Mouse (Mus musculus) liver, embryonic 11.5 days (tissue): ENCODE data around the gene Myo1a. TPM values are rescaled to one million over a fixed set of nuclear protein-coding genes. Genes with fewer than 3 reads are reported as not detected.

ENCODE experiments used
- ATAC-seq: fragments of 200-750 bp; cut with Nextera tagmentation; replicated peaks from 2 replicates; pipeline ENCODE4 v1.8.0; 2017; ENCODE audit warnings: moderate number of reproducible peaks, mild to moderate bottlenecking, moderate TSS enrichment, moderate library complexity; ENCODE audit not compliant: low FRiP score
- DNase-seq: peaks from one replicate; pipeline ENCODE4 v3.0.0-alpha.2; 2017; ENCODE audit warnings: low spot score
- H3K27ac ChIP-seq: fragments of 300-500 bp; sonication (generic); 2 replicates; pipeline ENCODE4 v1.5.1; 2014; ENCODE audit warnings: mild to moderate bottlenecking, low read depth, low read length, control low read depth
- H3K27me3 ChIP-seq: fragments of 300-500 bp; sonication (generic); replicated peaks from 2 replicates; pipeline ENCODE4 v1.6.1; 2014; ENCODE audit warnings: low read length, mixed read lengths; ENCODE audit not compliant: control insufficient read depth, insufficient read depth
- H3K36me3 ChIP-seq: fragments of 300-500 bp; sonication (generic); 2 replicates; pipeline ENCODE4 v1.6.1; 2014; ENCODE audit warnings: mild to moderate bottlenecking, low read length, moderate library complexity, mixed read lengths; ENCODE audit not compliant: control insufficient read depth, insufficient read depth
- H3K4me1 ChIP-seq: fragments of 300-500 bp; sonication (generic); replicated peaks from 2 replicates; pipeline ENCODE4 v1.6.1; 2014; ENCODE audit warnings: low read length, mixed read lengths; ENCODE audit not compliant: control insufficient read depth, insufficient read depth
- H3K4me2 ChIP-seq: fragments of 300-500 bp; sonication (generic); 2 replicates; pipeline ENCODE4 v1.6.1; 2014; ENCODE audit warnings: mild to moderate bottlenecking, control low read depth, moderate library complexity
- H3K4me3 ChIP-seq: fragments of 300-500 bp; sonication (generic); 2 replicates; pipeline ENCODE4 v1.5.1; 2014; ENCODE audit warnings: low read depth, low read length, control low read depth
- H3K9ac ChIP-seq: fragments of 300-500 bp; sonication (generic); 2 replicates; pipeline ENCODE4 v1.6.1; 2014; ENCODE audit warnings: low read depth, low read length, control low read depth
- H3K9me3 ChIP-seq: fragments of 300-500 bp; sonication (generic); 2 replicates; pipeline ENCODE4 v1.6.1; 2016; ENCODE audit warnings: low read length, inconsistent platforms, mixed read lengths; ENCODE audit not compliant: control insufficient read depth
- WGBS: fragments of 180-500 bp; shearing (Covaris S2); extraction: QIAGEN DNeasy Blood & Tissue Kit; methylation state at CpG from one replicate; pipeline ENCODE4 v1.1.7; 2014; 5-methylcytosine and 5-hydroxymethylcytosine counted together
- polyA plus RNA-seq: library from polyadenylated mRNA; unstranded; fragments of >200 nt; fragmentation: Nextera tagmentation; extraction: Ambion mirVana; gene quantifications from 2 replicates; pipeline ENCODE4 v1.2.1, GENCODE M21; 2014

The Myo1a gene
- polyA plus RNA-seq, 1 experiment from 2014 or later = not detected

- Histone ChIP-seq H3K4me1 (peaks cover 35% of the 10 kb centered on the region), H3K9me3 (no peaks in the 10 kb centered on the region), H3K4me2 (peak within 1 kb of the TSS; percentile 88), H3K4me3 (peak within 1 kb of the TSS; percentile 96), H3K9ac (peak within 1 kb of the TSS; percentile 95), H3K27me3 (no peaks in the 10 kb centered on the region), H3K36me3 (peaks cover 26% of the 10 kb centered on the region), H3K27ac (peak within 1 kb of the TSS; percentile 79)
- WGBS = under 1% methylated on average over 56 of the region's 61 CpGs
- DNase-seq (peak; percentile 82), ATAC-seq (peak; percentile 77)
These were observed 34.2 kb downstream of the Myo1a start, which contains the start of gene Zbtb39 for GRCm38 (mm10) chr10:127739083-127739660. Zbtb39 (plus strand) TSS chr10:127739538.

- H3K4me2 ChIP-seq = peak overlapping the region; percentile 88
- peaks cover 31% of the 10 kb centered on the region for H3K4me1 ChIP-seq
- H3K27ac ChIP-seq = peak overlapping the region; percentile 79
- peaks cover 30% of the 10 kb centered on the region for H3K36me3 ChIP-seq
- WGBS = under 1% methylated on average over 53 of the region's 55 CpGs
- peak overlapping the region; percentile 95 for H3K9ac ChIP-seq
- DNase-seq (peak; percentile 66), ATAC-seq (peak; percentile 47)
- peak overlapping the region; percentile 96 for H3K4me3 ChIP-seq
- no peaks in the 10 kb centered on the region for H3K9me3 ChIP-seq
- H3K27me3 ChIP-seq = no peaks in the 10 kb centered on the region
These were observed 34.7 kb downstream of the Myo1a start for GRCm38 (mm10) chr10:127739661-127740161.

- no peaks in the 10 kb centered on the region for H3K27me3 ChIP-seq
- H3K9ac ChIP-seq = no peak overlapping the region
- peaks cover 43% of the 10 kb centered on the region for H3K36me3 ChIP-seq
- no peak for DNase-seq
- no peak overlapping the region for H3K4me2 ChIP-seq
- no peak for ATAC-seq
- no peaks in the 10 kb centered on the region for H3K9me3 ChIP-seq
- H3K27ac ChIP-seq = no peak overlapping the region
- 67% methylated on average over 5 of the region's 5 CpGs for WGBS
- H3K4me3 ChIP-seq = no peak overlapping the region
- peaks cover 15% of the 10 kb centered on the region for H3K4me1 ChIP-seq
These were observed 39.7 kb downstream of the Myo1a start for GRCm38 (mm10) chr10:127744661-127745060.

- Histone ChIP-seq H3K36me3 (peaks cover 43% of the 10 kb centered on the region), H3K4me3 (no peak overlapping the region), H3K4me1 (peaks cover 14% of the 10 kb centered on the region), H3K9ac (no peak overlapping the region), H3K27me3 (no peaks in the 10 kb centered on the region), H3K9me3 (no peaks in the 10 kb centered on the region), H3K4me2 (no peak overlapping the region), H3K27ac (no peak overlapping the region)
- WGBS = 60% methylated on average over 5 of the region's 5 CpGs
- no peak for DNase-seq
- ATAC-seq = no peak
These were observed 40.9 kb downstream of the Myo1a start for GRCm38 (mm10) chr10:127745886-127746285.

- ATAC-seq = no peak
- Histone ChIP-seq H3K4me3 (no peak overlapping the region), H3K36me3 (peaks cover 36% of the 10 kb centered on the region), H3K4me1 (peaks cover 18% of the 10 kb centered on the region), H3K4me2 (no peak overlapping the region), H3K27ac (no peak overlapping the region), H3K9me3 (no peaks in the 10 kb centered on the region), H3K9ac (no peak overlapping the region), H3K27me3 (no peaks in the 10 kb centered on the region)
- no peak for DNase-seq
- WGBS = 87% methylated on average over 8 of the region's 8 CpGs
These were observed 42.3 kb downstream of the Myo1a start for GRCm38 (mm10) chr10:127747254-127747653.

GRCm38 (mm10) chr10:127748847-127749612 lies 44.1 kb downstream of the Myo1a start:
- peaks cover 19% of the 10 kb centered on the region for H3K36me3 ChIP-seq
- 15% methylated on average over 7 of the region's 8 CpGs for WGBS

GRCm38 (mm10) chr10:127750136-127750777 lies 45.3 kb downstream of the Myo1a start:
- H3K27me3 ChIP-seq = no peaks in the 10 kb centered on the region
- DNase-seq = no peak
- ATAC-seq = no peak
- no peak overlapping the region for H3K9ac ChIP-seq
- H3K4me1 ChIP-seq = peaks cover 26% of the 10 kb centered on the region
- peak overlapping the region; percentile 23 for H3K4me3 ChIP-seq
- peak overlapping the region; percentile 51; the same call in 1 of the 2 replicates for H3K27ac ChIP-seq
- 52% methylated on average over 24 of the region's 24 CpGs for WGBS
- H3K9me3 ChIP-seq = no peaks in the 10 kb centered on the region
- H3K36me3 ChIP-seq = peaks cover 12% of the 10 kb centered on the region
- peak overlapping the region; percentile 46 for H3K4me2 ChIP-seq

More at GRCm38 (mm10) chr10:127748847-127749612, 44.1 kb downstream of the Myo1a start:
- DNase-seq (no peak), ATAC-seq (peak; percentile 44)
- H3K9me3 ChIP-seq = no peaks in the 10 kb centered on the region
- peaks cover 18% of the 10 kb centered on the region for H3K4me1 ChIP-seq
- H3K4me3 ChIP-seq = peak overlapping the region; percentile 23
- peak overlapping the region; percentile 54 for H3K27ac ChIP-seq
- H3K9ac ChIP-seq = no peak overlapping the region
- no peaks in the 10 kb centered on the region for H3K27me3 ChIP-seq
- H3K4me2 ChIP-seq = peak overlapping the region; percentile 46

- DNase-seq = no peak
- H3K9ac ChIP-seq = no peak within 1 kb of the TSS
- H3K27me3 ChIP-seq = no peaks in the 10 kb centered on the region
- H3K9me3 ChIP-seq = no peaks in the 10 kb centered on the region
- H3K27ac ChIP-seq = no peak within 1 kb of the TSS
- peaks cover 6% of the 10 kb centered on the region for H3K36me3 ChIP-seq
- peaks cover 28% of the 10 kb centered on the region for H3K4me1 ChIP-seq
- H3K4me2 ChIP-seq = peak within 1 kb of the TSS; percentile 46
- H3K4me3 ChIP-seq = peak within 1 kb of the TSS; percentile 23
- 36% methylated on average over 8 of the region's 8 CpGs for WGBS
- ATAC-seq = peak; percentile 42
These were observed 46.6 kb downstream of the Myo1a start, which contains the start of gene Gpr182 for GRCm38 (mm10) chr10:127751548-127751947. Gpr182 (minus strand) TSS chr10:127751732.
